Mouse (Mus musculus) induced T-regulatory cell, adult 2 months (primary cell): ENCODE results near the gene Agbl1.

ENCODE experiments used
- DNase-seq: peaks from one replicate; pipeline ENCODE4 v3.0.0-alpha.2; 2012; ENCODE audit warnings: low read depth

The Agbl1 gene

GRCm38 (mm10) chr7:76935219-76935618 lies 705.5 kb downstream of the Agbl1 start:
- DNase-seq = no peak

DNA sequence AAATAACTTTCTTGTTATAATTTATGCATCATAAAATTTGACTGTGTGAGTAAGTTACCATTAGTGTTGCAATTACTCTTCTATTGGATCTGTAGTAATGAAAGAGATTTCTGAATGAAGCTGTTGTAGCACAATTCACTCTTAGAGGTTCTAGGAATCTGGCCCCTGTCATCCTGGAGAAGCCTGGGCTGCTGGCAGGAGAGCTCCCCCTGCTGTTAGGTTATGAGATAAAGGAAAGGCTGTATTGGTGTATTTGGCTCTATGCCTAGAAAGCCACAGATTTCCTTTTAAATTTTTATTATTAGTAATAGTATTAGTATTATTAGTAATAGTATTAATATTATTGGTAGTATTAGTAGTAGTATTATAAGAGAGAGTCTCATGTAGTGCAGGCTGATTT lies 711.8 kb downstream of the Agbl1 start:
- peak; percentile 21 for DNase-seq

- DNase-seq = peak; percentile 1
Observed at GRCm38 (mm10) chr7:76971334-76971733, 741.6 kb downstream of the Agbl1 start.

- no peak for DNase-seq
Observed at GRCm38 (mm10) chr7:77009571-77009970, 779.9 kb downstream of the Agbl1 start.

- no peak for DNase-seq
Observed at GRCm38 (mm10) chr7:77029019-77029418, 799.3 kb downstream of the Agbl1 start.

DNA sequence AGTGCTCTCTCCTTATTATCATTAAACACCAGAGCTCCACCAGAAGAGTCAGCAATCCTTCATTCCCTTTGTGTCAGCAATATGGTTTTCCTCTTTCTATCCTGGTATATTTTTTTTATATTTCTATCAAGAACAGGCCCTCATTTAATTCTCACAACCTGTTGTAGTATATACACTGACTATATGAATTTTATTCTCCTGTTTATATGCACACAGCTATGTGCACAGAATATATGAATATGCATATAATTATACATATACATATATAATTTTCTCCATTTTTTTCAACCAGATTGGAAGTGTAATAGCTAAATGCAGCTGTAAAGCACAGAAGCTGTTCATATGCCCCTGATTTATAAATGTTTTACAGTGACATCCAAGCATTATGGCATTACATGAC lies 846.3 kb downstream of the Agbl1 start:
- no peak for DNase-seq

GRCm38 (mm10) chr7:77087266-77087665 lies 857.6 kb downstream of the Agbl1 start:
- DNase-seq = no peak

DNA sequence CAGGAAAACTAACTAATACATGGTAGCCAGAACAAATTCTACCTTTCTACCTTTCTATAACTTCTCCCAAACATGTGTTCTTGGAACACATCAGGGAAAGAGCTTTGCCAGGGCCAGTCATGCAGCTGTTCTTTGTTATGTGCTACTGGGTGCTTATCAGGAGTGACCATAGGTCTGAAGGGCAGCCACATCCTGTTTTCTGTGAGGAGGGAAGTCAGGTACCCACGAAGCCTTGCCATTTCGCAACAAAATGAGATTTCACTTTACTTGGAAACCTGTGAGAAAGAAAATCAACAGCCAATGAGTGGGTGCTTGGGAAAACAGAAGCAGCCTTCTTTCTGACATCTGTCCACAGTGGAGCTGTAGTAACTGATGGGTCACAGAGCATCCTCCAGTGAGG lies 865.5 kb downstream of the Agbl1 start:
- DNase-seq = no peak

DNA sequence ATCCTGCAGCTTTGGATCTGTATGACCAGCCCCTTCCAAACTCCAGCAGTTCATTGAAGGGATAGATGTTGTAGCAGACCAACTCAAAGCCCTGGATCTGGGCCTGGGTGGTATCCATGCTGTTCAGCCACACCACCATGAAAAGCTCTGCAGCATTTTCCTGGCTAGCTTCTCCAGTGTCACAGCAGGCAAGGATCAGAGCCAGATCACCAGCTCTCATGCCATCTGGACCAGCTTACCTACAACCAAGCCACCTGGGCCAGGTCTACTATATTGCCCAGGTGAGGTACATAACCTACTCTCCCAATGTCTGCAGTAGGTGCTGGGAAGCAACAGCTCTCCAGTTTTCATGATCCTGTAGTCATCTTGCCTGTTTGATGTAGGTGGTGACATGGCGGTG lies 884.3 kb downstream of the Agbl1 start:
- DNase-seq = no peak

DNA sequence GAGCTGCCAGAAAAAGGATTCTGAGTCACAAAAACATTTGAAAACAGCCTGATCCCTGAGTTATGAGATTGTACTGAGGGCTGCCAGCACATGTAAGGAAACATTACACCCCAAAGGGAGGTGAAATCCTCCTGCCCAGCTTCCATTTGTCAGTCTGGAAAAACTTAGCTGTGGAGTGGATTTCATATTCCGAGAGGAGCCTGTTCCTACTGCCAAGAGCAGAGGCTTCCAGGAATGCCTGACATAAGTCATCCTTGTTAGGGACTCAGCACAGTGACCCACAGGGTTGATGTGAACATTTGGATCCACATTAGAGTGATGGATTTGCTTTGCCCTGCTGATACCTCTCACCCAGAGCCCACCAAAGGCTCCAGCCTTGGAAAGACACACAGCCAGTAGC lies 899.4 kb downstream of the Agbl1 start:
- no peak for DNase-seq

- peak; percentile 2 for DNase-seq
Observed at GRCm38 (mm10) chr7:77131950-77132349, 902.3 kb downstream of the Agbl1 start.

DNA sequence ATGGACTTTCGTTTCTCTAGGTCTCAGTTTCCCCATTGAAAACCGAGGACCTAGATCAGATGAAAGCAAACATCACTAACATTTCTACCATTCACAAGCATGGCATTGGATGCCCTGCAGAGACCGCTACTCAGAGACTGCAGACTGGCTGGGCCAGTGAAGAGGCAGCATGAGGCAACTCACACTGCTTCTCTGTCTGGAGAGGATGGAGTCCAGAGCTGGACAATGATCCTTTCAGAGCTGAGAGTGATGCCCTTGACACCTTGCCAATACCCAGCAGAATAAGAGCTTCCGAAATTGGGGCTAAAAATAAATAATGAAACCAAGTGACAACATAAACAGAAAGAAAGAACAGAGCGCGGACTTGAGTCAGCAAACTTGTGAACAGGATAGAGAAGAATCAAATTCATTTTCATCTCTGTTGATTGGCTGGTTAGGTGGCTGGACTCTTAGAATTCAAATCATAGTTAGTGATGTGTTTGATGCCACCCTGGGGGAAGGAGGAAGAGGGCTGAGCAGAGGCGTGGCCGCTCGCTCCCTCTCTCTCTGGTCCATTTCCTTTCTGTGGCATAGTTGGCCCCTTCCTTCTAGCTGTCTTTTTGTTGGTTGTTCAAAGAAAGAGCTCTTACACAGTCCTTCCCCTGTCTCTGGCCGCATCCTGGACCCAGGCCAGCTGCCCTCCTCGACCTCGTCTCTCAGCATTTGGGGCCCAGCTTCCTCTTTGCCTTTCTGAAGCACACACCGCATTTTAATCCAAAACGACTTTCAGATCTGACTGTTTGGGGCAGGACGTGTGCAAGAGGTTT lies 903.1 kb downstream of the Agbl1 start:
- DNase-seq = peak; percentile 6

DNA sequence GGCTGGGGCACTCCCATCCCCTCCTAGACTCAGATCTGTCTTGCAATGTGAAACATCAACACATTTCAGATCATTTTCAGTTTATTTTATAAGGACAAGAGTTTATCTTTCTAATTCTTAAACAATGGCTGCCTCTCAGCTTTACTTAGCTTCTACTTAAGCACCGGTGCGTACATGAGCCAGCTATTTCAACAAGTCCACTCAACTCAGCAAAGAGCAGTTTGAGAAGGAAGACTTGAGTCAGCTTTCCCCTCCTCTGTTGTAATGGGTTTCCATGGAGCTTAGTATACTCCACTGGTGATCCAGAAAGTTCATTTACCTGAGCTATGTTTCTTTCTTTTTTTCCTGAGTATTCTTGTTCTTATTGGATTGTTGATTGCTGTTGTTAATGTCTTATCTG lies 905.2 kb downstream of the Agbl1 start:
- DNase-seq = no peak

- DNase-seq = no peak
Observed at GRCm38 (mm10) chr7:77138707-77139106, 909.0 kb downstream of the Agbl1 start.

DNA sequence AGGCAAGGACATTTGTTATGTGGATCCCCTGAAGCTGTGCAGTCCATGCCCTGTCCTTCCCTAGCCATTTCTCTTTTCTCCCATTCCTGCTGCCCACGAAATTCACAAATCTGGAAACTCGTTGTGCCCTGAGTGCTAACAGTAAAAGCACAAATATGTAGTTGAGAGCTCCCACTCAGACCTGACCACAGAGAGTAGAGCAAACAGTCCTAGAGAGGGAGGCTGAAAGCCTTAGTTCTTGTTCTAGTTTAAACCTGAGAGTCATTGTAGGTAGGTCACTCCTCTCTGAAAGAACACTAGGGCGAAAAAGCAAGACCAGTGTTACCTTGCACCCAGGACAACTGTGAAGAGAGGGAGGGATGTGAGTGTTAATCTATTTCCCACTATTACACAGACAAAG lies 917.8 kb downstream of the Agbl1 start:
- DNase-seq = no peak

GRCm38 (mm10) chr7:77148820-77149219 lies 919.1 kb downstream of the Agbl1 start:
- DNase-seq = no peak

GRCm38 (mm10) chr7:77149846-77150245 lies 920.2 kb downstream of the Agbl1 start:
- DNase-seq = no peak

DNA sequence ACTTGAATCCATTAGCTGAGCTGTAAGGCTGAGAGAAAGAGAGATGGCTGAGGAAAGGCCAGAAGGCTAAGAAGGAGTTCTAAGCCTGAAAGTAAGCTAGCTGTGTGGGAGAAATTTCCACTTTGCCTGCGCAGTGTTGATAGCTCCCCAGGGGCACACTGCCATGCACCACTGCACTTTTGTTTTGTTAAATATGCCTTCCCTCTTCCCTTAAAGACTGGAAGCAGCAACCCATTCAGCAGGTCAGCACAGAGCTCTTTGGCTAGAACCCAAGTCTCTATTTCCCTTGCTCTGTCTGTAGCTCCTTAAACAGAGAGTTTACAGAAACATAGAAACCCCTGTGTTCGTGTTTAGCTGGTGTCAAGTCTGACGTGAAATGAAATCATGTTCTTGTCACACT lies 922.7 kb downstream of the Agbl1 start:
- no peak for DNase-seq

- no peak for DNase-seq
Observed at GRCm38 (mm10) chr7:77152909-77153308, 923.2 kb downstream of the Agbl1 start.

DNA sequence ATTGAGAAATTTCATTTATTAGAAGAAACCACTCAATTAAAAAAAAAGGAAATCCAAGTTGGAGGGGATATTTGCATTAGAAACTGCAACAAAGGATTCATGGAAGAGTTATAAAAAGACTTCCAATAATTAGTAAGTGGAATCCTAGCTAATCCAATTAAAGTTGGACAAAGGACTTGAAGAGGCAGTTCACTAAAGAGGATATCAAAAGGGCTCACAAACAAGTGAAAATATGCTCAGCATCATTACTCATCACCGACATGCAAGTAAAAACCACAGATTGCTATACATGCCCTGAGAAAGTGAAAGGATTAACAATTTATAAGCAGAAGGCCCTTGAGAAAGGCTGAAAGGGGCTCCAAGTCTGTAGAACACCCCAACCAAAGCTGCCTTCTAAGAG lies 935.2 kb downstream of the Agbl1 start:
- no peak for DNase-seq
